Mouse (Mus musculus): Measurements from ENCODE around the gene Hoxa9. TPM values are rescaled to one million over a fixed set of nuclear protein-coding genes. Genes with fewer than 3 reads are reported as not detected.

The Hoxa9 gene
- polyA plus RNA-seq, 1 experiment from 2014 or later: 0.26 TPM

DNA sequence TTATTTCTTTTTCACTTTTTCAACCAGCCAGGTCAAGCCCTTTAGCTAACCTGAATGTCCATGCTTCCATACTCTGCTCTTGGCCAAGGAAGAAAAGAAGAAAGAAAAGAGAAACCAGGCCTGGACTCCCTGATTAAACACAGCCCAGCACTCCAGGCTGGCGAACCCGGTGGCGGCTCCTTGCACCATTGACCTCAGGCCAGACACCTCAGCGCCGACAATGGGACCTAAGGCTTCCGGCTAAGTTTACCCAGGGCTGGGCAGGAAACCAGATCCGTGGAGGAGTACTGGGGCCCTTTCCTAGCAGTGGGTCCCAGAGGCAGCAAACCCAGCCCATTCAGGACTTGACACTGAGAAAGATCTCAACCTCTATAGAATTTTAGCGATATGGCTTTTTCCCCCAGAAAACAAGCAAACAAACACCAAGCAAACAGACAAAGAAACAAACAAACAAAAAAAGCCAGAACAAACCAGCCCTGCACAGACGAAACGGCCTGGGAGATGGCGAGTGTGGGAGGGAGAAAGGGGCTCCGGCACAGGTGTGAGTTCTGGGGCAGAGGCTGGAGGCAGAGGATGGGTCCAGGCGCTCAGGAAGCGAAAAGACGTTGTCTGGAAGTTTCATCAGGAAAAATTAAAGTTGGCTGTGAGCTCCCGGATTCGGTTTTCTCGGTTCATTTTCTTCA, 1.1 kb upstream of the Hoxa9 start:
- Histone ChIP-seq H3K4me1 (ENCODE audit: insufficient read depth) (0 out of 2 replicates have a peak, but pooled peaks cover 2% of the 10 kb centered on the region), H3K27me3 (ENCODE audit: insufficient read depth, low read length) (peaks cover 97% of the 10 kb centered on the region), H3K9ac (replicated peaks) (no peak overlapping the region), H3K27ac (ENCODE audit: low read depth) (no peak overlapping the region), H3K36me3 (replicated peaks; ENCODE audit: insufficient read depth, low read length) (no peaks in the 10 kb centered on the region), H3K4me2 (ENCODE audit: low read depth, low read length) (no peak overlapping the region), H3K9me3 (ENCODE audit: low read length) (no peaks in the 10 kb centered on the region), H3K4me3 (ENCODE audit: low read depth, low read length) (no peak overlapping the region; the same call in 1 of the 2 replicates)
- 2% methylated on average over 18 of the region's 18 CpGs for WGBS (ENCODE audit: insufficient replicate concordance)
- no peak for DNase-seq
- TF ChIP-seq CTCF (IDR thresholded peaks at IDR 0.05; ENCODE audit: low read depth): no peak
- no peak for TF ChIP-seq EP300 (IDR thresholded peaks at IDR 0.05; ENCODE audit: low read depth)
- ATAC-seq: no peak

DNA sequence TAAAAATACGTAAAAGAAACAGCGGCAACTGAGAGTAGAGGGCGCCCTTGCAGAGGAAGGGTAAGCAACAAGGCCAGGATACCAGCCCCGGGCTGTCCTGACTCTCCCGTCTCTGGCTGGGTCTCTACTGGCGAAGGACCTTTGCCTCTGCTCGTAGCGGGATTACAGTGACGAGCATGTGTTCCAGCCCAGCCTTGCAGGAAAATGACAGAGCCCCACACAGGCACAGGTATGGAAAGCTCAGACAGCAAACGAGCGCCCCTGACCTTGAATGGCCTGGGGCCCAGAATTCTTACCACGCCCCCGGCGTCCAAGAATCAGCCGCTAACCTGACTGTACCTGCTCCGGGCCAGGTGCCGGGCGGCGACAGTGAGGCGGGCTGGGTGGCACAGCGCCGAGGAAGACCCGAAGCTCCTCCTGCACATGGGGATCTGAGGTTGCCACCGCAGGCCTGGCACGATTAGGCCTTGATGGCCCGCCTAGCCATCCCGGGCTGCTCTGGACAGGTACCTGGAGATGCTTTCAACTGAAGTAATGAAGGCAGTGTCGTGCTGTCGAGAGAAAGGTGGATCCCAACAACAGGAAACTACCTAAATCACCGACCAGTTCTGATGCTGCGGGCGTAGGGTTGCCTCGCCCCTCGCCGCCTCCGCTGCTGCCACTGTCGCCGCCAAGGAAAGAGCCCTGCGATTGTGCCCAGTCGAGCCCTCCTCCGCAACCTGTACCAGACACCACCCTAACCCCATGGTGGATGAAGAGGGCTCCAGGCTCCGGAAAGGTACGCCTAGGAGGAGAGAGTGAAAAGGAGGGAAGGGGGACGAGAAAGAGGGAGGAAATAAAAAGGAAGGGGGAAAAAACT, 1.1 kb downstream of the Hoxa9 start:
- TF ChIP-seq CTCF (IDR thresholded peaks at IDR 0.05; ENCODE audit: low read depth) (no peak), EP300 (IDR thresholded peaks at IDR 0.05; ENCODE audit: low read depth) (no peak)
- Histone ChIP-seq H3K9me3 (ENCODE audit: low read length) (no peaks in the 10 kb centered on the region), H3K27ac (ENCODE audit: low read depth) (no peak overlapping the region), H3K9ac (replicated peaks) (no peak overlapping the region), H3K27me3 (ENCODE audit: insufficient read depth, low read length) (peaks cover 97% of the 10 kb centered on the region), H3K4me2 (ENCODE audit: low read depth, low read length) (no peak overlapping the region), H3K4me3 (ENCODE audit: low read depth, low read length) (no peak overlapping the region), H3K36me3 (replicated peaks; ENCODE audit: insufficient read depth, low read length) (no peaks in the 10 kb centered on the region), H3K4me1 (ENCODE audit: insufficient read depth) (0 out of 2 replicates have a peak, but pooled peaks cover 5% of the 10 kb centered on the region)
- no peak for DNase-seq
- WGBS (ENCODE audit: insufficient replicate concordance): 2% methylated on average over 44 of the region's 44 CpGs
- no peak for ATAC-seq

DNA sequence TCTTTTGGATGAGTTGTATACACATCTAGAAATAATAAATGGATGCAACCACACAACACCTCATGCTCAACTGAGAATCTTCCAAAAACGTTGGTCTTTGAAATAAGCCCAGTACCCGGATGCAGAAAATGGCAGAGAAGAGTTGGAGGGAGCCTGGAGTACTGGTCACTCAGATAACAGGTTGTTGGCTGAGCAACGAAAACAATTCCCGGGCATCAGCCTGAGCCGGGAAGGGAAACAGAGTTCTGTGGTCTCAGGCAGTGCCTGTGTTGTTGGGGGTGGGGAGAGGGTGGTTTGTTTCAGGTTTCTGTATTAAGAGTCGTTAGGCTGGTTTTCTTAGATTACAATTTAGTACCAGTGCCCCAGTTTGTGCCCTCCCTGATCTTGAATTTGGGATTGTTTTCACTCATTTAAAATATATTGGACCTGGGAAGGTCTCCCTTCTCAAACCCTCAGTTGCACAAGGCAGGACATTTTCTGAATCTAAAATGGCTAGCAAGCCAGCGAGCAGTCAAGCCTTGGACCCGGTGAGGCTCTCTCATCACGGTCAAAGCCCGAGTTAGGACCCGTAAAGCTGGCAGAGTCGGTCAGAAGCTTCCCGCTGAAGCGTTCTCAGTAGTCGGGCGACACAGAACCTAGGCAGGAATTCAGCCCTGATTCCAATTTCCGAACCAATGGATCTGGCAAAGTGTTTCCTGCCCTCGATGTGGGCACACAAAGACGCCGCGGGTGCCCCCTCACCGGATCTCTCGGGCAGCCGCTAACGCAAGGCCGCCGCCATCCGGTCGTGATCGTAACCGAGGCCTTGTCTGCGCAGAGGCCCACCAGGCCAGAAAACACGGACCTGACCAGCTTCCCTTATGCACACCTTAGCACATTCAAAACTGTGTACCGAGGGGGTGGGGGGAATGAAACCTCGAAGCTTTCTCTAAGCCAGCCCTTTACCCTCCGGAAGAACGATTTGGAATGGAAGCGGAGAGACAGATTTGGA, 2.1 kb downstream of the Hoxa9 start:
- Histone ChIP-seq H3K27me3 (ENCODE audit: insufficient read depth, low read length) (peaks cover 97% of the 10 kb centered on the region), H3K4me3 (ENCODE audit: low read depth, low read length) (peak overlapping the region; percentile 17; the same call in 1 of the 2 replicates), H3K9me3 (ENCODE audit: low read length) (no peaks in the 10 kb centered on the region), H3K27ac (ENCODE audit: low read depth) (no peak overlapping the region), H3K9ac (replicated peaks) (no peak overlapping the region), H3K36me3 (replicated peaks; ENCODE audit: insufficient read depth, low read length) (no peaks in the 10 kb centered on the region), H3K4me2 (ENCODE audit: low read depth, low read length) (no peak overlapping the region), H3K4me1 (ENCODE audit: insufficient read depth) (0 out of 2 replicates have a peak, but pooled peaks cover 5% of the 10 kb centered on the region)
- no peak for TF ChIP-seq EP300 (IDR thresholded peaks at IDR 0.05; ENCODE audit: low read depth)
- no peak for TF ChIP-seq CTCF (IDR thresholded peaks at IDR 0.05; ENCODE audit: low read depth)
- WGBS (ENCODE audit: insufficient replicate concordance): 1% methylated on average over 38 of the region's 38 CpGs
- DNase-seq (no peak), ATAC-seq (no peak)

DNA sequence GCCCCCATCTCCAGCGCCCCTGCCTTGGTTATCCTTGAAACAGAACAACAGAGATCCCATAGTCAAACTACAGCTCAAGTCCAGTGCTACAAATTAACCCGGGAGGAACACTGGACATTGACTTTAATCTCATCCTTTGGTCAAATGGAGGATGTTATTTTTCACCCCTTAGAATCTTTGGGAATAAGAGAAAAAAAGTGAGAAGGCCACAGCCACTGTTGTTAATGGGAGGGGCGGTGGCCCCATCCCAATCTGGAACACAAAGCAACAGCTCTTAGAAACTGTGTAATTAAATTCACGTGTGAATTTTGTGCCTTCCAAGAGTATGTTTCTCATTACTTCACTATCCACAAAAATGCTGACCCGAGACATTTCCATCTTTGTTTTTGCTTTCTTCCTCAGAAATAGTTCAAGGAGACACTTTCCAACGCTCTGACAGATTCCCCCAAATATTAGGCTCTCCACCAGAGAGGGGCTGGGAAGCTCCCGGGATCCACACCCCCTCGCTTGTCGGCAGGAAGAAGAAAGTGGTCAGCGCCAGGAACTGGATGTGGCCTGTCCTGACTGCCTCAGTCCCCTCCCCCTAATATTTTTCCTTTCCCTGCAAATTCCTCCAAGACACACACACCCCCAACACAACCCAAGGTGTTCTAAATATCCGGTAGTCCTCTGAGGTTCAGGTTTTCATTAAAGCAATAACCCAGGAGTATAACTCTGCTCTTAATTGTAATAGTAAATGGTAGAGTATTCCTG, 3.2 kb downstream of the Hoxa9 start:
- DNase-seq (no peak), ATAC-seq (no peak)
- TF ChIP-seq EP300 (IDR thresholded peaks at IDR 0.05; ENCODE audit: low read depth): no peak
- TF ChIP-seq CTCF (IDR thresholded peaks at IDR 0.05; ENCODE audit: low read depth): no peak
- H3K9me3 ChIP-seq (ENCODE audit: low read length): no peaks in the 10 kb centered on the region
- no peak overlapping the region for H3K27ac ChIP-seq (ENCODE audit: low read depth)
- WGBS (ENCODE audit: insufficient replicate concordance): 24% methylated on average over 11 of the region's 11 CpGs
- no peak overlapping the region for H3K4me3 ChIP-seq (ENCODE audit: low read depth, low read length)
- no peaks in the 10 kb centered on the region for H3K36me3 ChIP-seq (replicated peaks; ENCODE audit: insufficient read depth, low read length)
- 0 out of 2 replicates have a peak, but pooled peaks cover 2% of the 10 kb centered on the region for H3K4me1 ChIP-seq (ENCODE audit: insufficient read depth)
- peaks cover 97% of the 10 kb centered on the region for H3K27me3 ChIP-seq (ENCODE audit: insufficient read depth, low read length)
- H3K4me2 ChIP-seq (ENCODE audit: low read depth, low read length): no peak overlapping the region
- no peak overlapping the region for H3K9ac ChIP-seq (replicated peaks)

DNA sequence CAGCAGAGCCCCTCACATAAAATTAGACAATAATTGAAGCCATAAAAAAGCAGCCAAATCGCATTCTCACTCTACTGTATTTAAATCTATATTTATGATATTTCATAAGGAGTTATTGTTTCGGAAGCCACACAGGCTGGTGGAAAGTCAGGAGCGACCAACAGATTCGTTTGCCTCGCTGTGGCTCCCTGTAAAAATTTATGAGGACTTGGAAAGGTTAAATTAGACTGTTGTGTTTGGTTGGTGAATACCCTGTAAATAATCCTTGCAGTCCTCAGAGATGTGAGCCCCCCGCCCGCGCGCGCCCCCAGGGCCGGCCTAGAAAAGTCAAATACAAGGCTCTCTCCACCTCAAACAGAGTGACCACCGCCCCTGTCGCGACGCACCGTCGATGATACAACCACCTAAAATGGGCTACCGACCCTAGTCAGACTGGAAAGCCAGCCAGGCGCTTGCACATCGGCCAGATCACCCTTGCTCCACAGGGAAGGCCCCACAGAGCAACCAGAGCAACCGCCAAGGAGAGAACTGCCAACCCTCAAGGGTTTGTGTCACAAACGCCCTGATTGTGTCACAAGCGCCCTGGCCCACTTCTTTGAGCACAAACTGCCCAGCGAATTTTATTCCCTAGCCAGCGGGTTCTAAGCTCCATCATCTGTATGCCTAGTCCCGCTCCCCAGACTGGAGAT, 4.2 kb downstream of the Hoxa9 start:
- TF ChIP-seq CTCF (IDR thresholded peaks at IDR 0.05; ENCODE audit: low read depth) (no peak), EP300 (IDR thresholded peaks at IDR 0.05; ENCODE audit: low read depth) (no peak)
- 11% methylated on average over 26 of the region's 26 CpGs for WGBS (ENCODE audit: insufficient replicate concordance)
- H3K36me3 ChIP-seq (replicated peaks; ENCODE audit: insufficient read depth, low read length): no peaks in the 10 kb centered on the region
- H3K4me2 ChIP-seq (ENCODE audit: low read depth, low read length): peak overlapping the region; percentile 38
- 0 out of 2 replicates have a peak, but pooled peaks cover 4% of the 10 kb centered on the region for H3K4me1 ChIP-seq (ENCODE audit: insufficient read depth)
- no peak overlapping the region for H3K9ac ChIP-seq (replicated peaks)
- ATAC-seq (no peak), DNase-seq (no peak)
- no peaks in the 10 kb centered on the region for H3K9me3 ChIP-seq (ENCODE audit: low read length)
- no peak overlapping the region for H3K27ac ChIP-seq (ENCODE audit: low read depth)
- peak overlapping the region; percentile 13; the same call in 1 of the 2 replicates for H3K4me3 ChIP-seq (ENCODE audit: low read depth, low read length)
- H3K27me3 ChIP-seq (ENCODE audit: insufficient read depth, low read length): peaks cover 97% of the 10 kb centered on the region
